Mouse (Mus musculus) lung, postnatal 0 days (tissue): ENCODE measurements at regions not wholly inside any gene's neighbourhood (a gene's known extent, or its start where the extent isn't known, plus 50 kb on each side); places are given as distances from the start of the nearest gene placed in this dataset.

Source experiments
- CTCF ChIP-seq: IDR thresholded peaks from 2 replicates; pipeline ENCODE4 v1.5.1; 2016; ENCODE audit warnings: antibody characterized with exemption, mild to moderate bottlenecking
- EP300 ChIP-seq: IDR thresholded peaks from 2 replicates; pipeline ENCODE4 v1.6.1; 2016; ENCODE audit warnings: antibody characterized with exemption, mild to moderate bottlenecking, control low read depth

- no peak for TF ChIP-seq CTCF
- TF ChIP-seq EP300, result no peak
These were observed 129.3 kb downstream of the Ngf start for GRCm38 (mm10) chr3:102599061-102599460.
